Mouse (Mus musculus) kidney, adult 2 months (tissue): ENCODE results near the gene Scel.

ENCODE experiments used
- CTCF ChIP-seq: fragments of 200-500 bp; conservative IDR thresholded peaks from 2 replicates; pipeline ENCODE4 v1.5.1; 2011; ENCODE audit warnings: low read depth, mild to moderate bottlenecking, control low read depth, low read length, moderate library complexity, mixed read lengths; ENCODE audit not compliant: insufficient read depth, insufficient read length
- POLR2A ChIP-seq: fragments of 200-500 bp; IDR thresholded peaks from one replicate; pipeline ENCODE4 v1.6.1; 2011; ENCODE audit warnings: low read depth, low read length, control low read depth

- TF ChIP-seq POLR2A (no peak), CTCF (no peak)
These were observed 24.5 kb upstream of the Scel start for GRCm38 (mm10) chr14:103488659-103489058.
